11 mouse cellular contexts compared by ENCODE assay signal in genomic region chr2:71290107-71290775, GRCm38 (mm10).
DNase-seq lines count a peak whose midpoint lies in the region; ATAC-seq and TF ChIP-seq lines count a peak whose summit lies in the region.
"Had no signal": no experiment of that assay in that cellular context is flagged by ENCODE, and none has a peak within 500 bp of the region (broad histone marks: within the 10 kb centered on the region; RNA-seq: fewer than 3 reads in every experiment).

No protein-coding gene starts in this region.

- peaks cover 12% of the 10 kb centered on the region for H3K36me3 ChIP-seq in hindbrain, embryonic 15.5 days
- H3K36me3 ChIP-seq in hindbrain, embryonic 12.5 days = no peaks in the 10 kb centered on the region
- H3K36me3 ChIP-seq in embryonic facial prominence, embryonic 10.5 days (replicated peaks) = peaks cover 10% of the 10 kb centered on the region; the same call in 1 of the 2 replicates
- H3K36me3 ChIP-seq: embryonic facial prominence, embryonic 15.5 days had no signal

- ATAC-seq in hindbrain, embryonic 15.5 days (ENCODE audit: low FRiP score, low read depth) = peak; percentile 42; the same call in 1 of the 2 replicates
- ATAC-seq in hindbrain, embryonic 12.5 days (ENCODE audit: low FRiP score) = no peak
- ATAC-seq: inflammation-experienced regulatory T-cells, adult 6 months had no signal

- WGBS in hindbrain, embryonic 15.5 days = 66% methylated on average over 6 of the region's 6 CpGs
- WGBS in hindbrain, embryonic 12.5 days = 58% methylated on average over 6 of the region's 6 CpGs
- WGBS in embryonic facial prominence, embryonic 10.5 days = 39% methylated on average over 6 of the region's 6 CpGs

- H3K4me3 ChIP-seq in hindbrain, embryonic 15.5 days = no peak overlapping the region
- H3K4me3 ChIP-seq in hindbrain, embryonic 12.5 days = no peak overlapping the region
- no peak overlapping the region for H3K4me3 ChIP-seq in embryonic facial prominence, embryonic 10.5 days
- no peak overlapping the region; the same call in 1 of the 2 replicates for H3K4me3 ChIP-seq in layer of hippocampus, adult 2 months
- H3K4me3 ChIP-seq: embryonic facial prominence, embryonic 15.5 days had no signal

- no peak overlapping the region for H3K4me2 ChIP-seq in hindbrain, embryonic 15.5 days
- no peak overlapping the region for H3K4me2 ChIP-seq in hindbrain, embryonic 12.5 days (replicated peaks)
- H3K4me2 ChIP-seq: embryonic facial prominence, embryonic 15.5 days had no signal

- peaks cover 7% of the 10 kb centered on the region; the same call in 1 of the 2 replicates for H3K4me1 ChIP-seq in hindbrain, embryonic 15.5 days (replicated peaks)
- H3K4me1 ChIP-seq in hindbrain, embryonic 12.5 days = no peaks in the 10 kb centered on the region; the same call in 1 of the 2 replicates
- peaks cover 56% of the 10 kb centered on the region for H3K4me1 ChIP-seq in embryonic facial prominence, embryonic 10.5 days

- no peak overlapping the region for H3K9ac ChIP-seq in hindbrain, embryonic 15.5 days
- H3K9ac ChIP-seq in hindbrain, embryonic 12.5 days = no peak overlapping the region
- H3K9ac ChIP-seq: embryonic facial prominence, embryonic 15.5 days had no signal

- H3K27me3 ChIP-seq in hindbrain, embryonic 15.5 days = no peaks in the 10 kb centered on the region
- H3K27me3 ChIP-seq in hindbrain, embryonic 12.5 days = no peaks in the 10 kb centered on the region
- H3K27me3 ChIP-seq in embryonic facial prominence, embryonic 10.5 days (replicated peaks; ENCODE audit: low read depth, poor library complexity, severe bottlenecking) = no peaks in the 10 kb centered on the region
- H3K27me3 ChIP-seq: embryonic facial prominence, embryonic 15.5 days had no signal

- DNase-seq in embryonic facial prominence, embryonic 10.5 days (ENCODE audit: low spot score) = peak; percentile 33
- peak in 1 of 2 experiments; percentile 59 for DNase-seq in layer of hippocampus, adult 2 months (ENCODE audit: low spot score in 2 of 2)
- peak; percentile 34 for DNase-seq in right cerebral cortex, postnatal 14 days
- no peak for DNase-seq in heart, adult 9 months (ENCODE audit: low spot score in 2 of 2)
- DNase-seq in cerebellum, adult 9-11 months = no peak
- no peak for DNase-seq in adrenal gland, adult 8-10 months

- TF ChIP-seq CTCF in layer of hippocampus, adult 2 months (conservative IDR thresholded peaks at IDR 0.05) = no peak

- no peak overlapping the region for H3K27ac ChIP-seq in hindbrain, embryonic 15.5 days (replicated peaks)
- no peak overlapping the region for H3K27ac ChIP-seq in hindbrain, embryonic 12.5 days
- no peak overlapping the region for H3K27ac ChIP-seq in embryonic facial prominence, embryonic 10.5 days (replicated peaks)
- peak overlapping the region; percentile 83 for H3K27ac ChIP-seq in layer of hippocampus, adult 2 months
- H3K27ac ChIP-seq: embryonic facial prominence, embryonic 15.5 days had no signal

- H3K9me3 ChIP-seq in hindbrain, embryonic 15.5 days = no peaks in the 10 kb centered on the region
- no peaks in the 10 kb centered on the region for H3K9me3 ChIP-seq in hindbrain, embryonic 12.5 days (replicated peaks)
- no peaks in the 10 kb centered on the region for H3K9me3 ChIP-seq in embryonic facial prominence, embryonic 10.5 days
- H3K9me3 ChIP-seq: embryonic facial prominence, embryonic 15.5 days; G1E had no signal

Comparison
In these comparisons a context has a peak if more than half of its experiments do, and no peak if none do; other contexts are left out.
1. DNase-seq: peak in embryonic facial prominence, embryonic 10.5 days (single experiment) and right cerebral cortex, postnatal 14 days (single experiment); none in heart, adult 9 months (0 of 2), cerebellum, adult 9-11 months (single experiment) and adrenal gland, adult 8-10 months (single experiment).